Mouse (Mus musculus): ENCODE results near the gene Atp6v1g1. TPM values are rescaled to one million over a fixed set of nuclear protein-coding genes. Genes with fewer than 3 reads are reported as not detected.

Gene Atp6v1g1
- polyA plus RNA-seq, 2 experiments = 138 to 289 TPM

- DNase-seq (ENCODE audit: low spot score) (no peak), ATAC-seq (ENCODE audit: low FRiP score, low read depth) (no peak)
- no peak overlapping the region for H3K27ac ChIP-seq (replicated peaks; ENCODE audit: low read depth, low read length)
Observed at GRCm38 (mm10) chr4:63569322-63569721, 24.8 kb downstream of the Atp6v1g1 start.

GRCm38 (mm10) chr4:63570208-63570781 is 25.7 kb downstream of the Atp6v1g1 start:
- Histone ChIP-seq H3K4me2 (replicated peaks; ENCODE audit: low read depth, low read length, severe bottlenecking) (no peak overlapping the region), H3K9me3 (ENCODE audit: control insufficient read depth, low read length) (no peaks in the 10 kb centered on the region), H3K27ac (replicated peaks; ENCODE audit: low read depth, low read length) (peak overlapping the region; percentile 61; the same call in 1 of the 2 replicates), H3K36me3 (ENCODE audit: control insufficient read depth, insufficient read depth, low read length) (peaks cover 15% of the 10 kb centered on the region; the same call in 1 of the 2 replicates), H3K27me3 (ENCODE audit: control insufficient read depth, insufficient read depth, low read length) (no peaks in the 10 kb centered on the region), H3K4me1 (ENCODE audit: control insufficient read depth, insufficient read depth, low read length) (peaks cover 14% of the 10 kb centered on the region), H3K9ac (ENCODE audit: low read depth, low read length, severe bottlenecking) (no peak overlapping the region), H3K4me3 (replicated peaks; ENCODE audit: low read length) (no peak overlapping the region)
- no peak for TF ChIP-seq POLR2A (IDR thresholded peaks at IDR 0.05; ENCODE audit: borderline replicate concordance, extremely low read depth, insufficient read depth, insufficient read length)
- DNase-seq (ENCODE audit: low spot score) (no peak), ATAC-seq (ENCODE audit: low FRiP score, low read depth) (no peak)
- 32% methylated on average over 7 of the region's 7 CpGs for WGBS

More at GRCm38 (mm10) chr4:63569322-63569721, 24.8 kb downstream of the Atp6v1g1 start:
- TF ChIP-seq POLR2A (IDR thresholded peaks at IDR 0.05; ENCODE audit: borderline replicate concordance, extremely low read depth, insufficient read depth, insufficient read length) = no peak
- H3K9ac ChIP-seq (ENCODE audit: low read depth, low read length, severe bottlenecking) = no peak overlapping the region
- H3K4me1 ChIP-seq (ENCODE audit: control insufficient read depth, insufficient read depth, low read length) = peaks cover 14% of the 10 kb centered on the region
- H3K9me3 ChIP-seq (ENCODE audit: control insufficient read depth, low read length) = no peaks in the 10 kb centered on the region
- no peak overlapping the region for H3K4me3 ChIP-seq (replicated peaks; ENCODE audit: low read length)
- WGBS = 90% methylated on average over 8 of the region's 8 CpGs
- H3K36me3 ChIP-seq (ENCODE audit: control insufficient read depth, insufficient read depth, low read length) = peaks cover 15% of the 10 kb centered on the region; the same call in 1 of the 2 replicates
- no peak overlapping the region for H3K4me2 ChIP-seq (replicated peaks; ENCODE audit: low read depth, low read length, severe bottlenecking)
- H3K27me3 ChIP-seq (ENCODE audit: control insufficient read depth, insufficient read depth, low read length) = no peaks in the 10 kb centered on the region

GRCm38 (mm10) chr4:63572621-63573020 is 28.0 kb downstream of the Atp6v1g1 start:
- Histone ChIP-seq H3K4me1 (ENCODE audit: control insufficient read depth, insufficient read depth, low read length) (peaks cover 14% of the 10 kb centered on the region), H3K27me3 (ENCODE audit: control insufficient read depth, insufficient read depth, low read length) (no peaks in the 10 kb centered on the region), H3K36me3 (ENCODE audit: control insufficient read depth, insufficient read depth, low read length) (peaks cover 11% of the 10 kb centered on the region; the same call in 1 of the 2 replicates), H3K4me2 (replicated peaks; ENCODE audit: low read depth, low read length, severe bottlenecking) (no peak overlapping the region), H3K27ac (replicated peaks; ENCODE audit: low read depth, low read length) (no peak overlapping the region), H3K9me3 (ENCODE audit: control insufficient read depth, low read length) (no peaks in the 10 kb centered on the region), H3K9ac (ENCODE audit: low read depth, low read length, severe bottlenecking) (no peak overlapping the region), H3K4me3 (replicated peaks; ENCODE audit: low read length) (no peak overlapping the region)
- WGBS = 84% methylated on average over 5 of the region's 5 CpGs
- no peak for DNase-seq (ENCODE audit: low spot score)
- TF ChIP-seq POLR2A (IDR thresholded peaks at IDR 0.05; ENCODE audit: borderline replicate concordance, extremely low read depth, insufficient read depth, insufficient read length) = no peak
- ATAC-seq (ENCODE audit: low FRiP score, low read depth) = no peak

GRCm38 (mm10) chr4:63579649-63580048 is 35.1 kb downstream of the Atp6v1g1 start:
- ATAC-seq (ENCODE audit: low FRiP score, low read depth) (no peak), DNase-seq (ENCODE audit: low spot score) (no peak)
- Histone ChIP-seq H3K4me1 (ENCODE audit: control insufficient read depth, insufficient read depth, low read length) (peaks cover 8% of the 10 kb centered on the region; the same call in 1 of the 2 replicates), H3K27ac (replicated peaks; ENCODE audit: low read depth, low read length) (no peak overlapping the region), H3K9ac (ENCODE audit: low read depth, low read length, severe bottlenecking) (no peak overlapping the region), H3K9me3 (ENCODE audit: control insufficient read depth, low read length) (no peaks in the 10 kb centered on the region), H3K36me3 (ENCODE audit: control insufficient read depth, insufficient read depth, low read length) (peaks cover 4% of the 10 kb centered on the region; the same call in 1 of the 2 replicates), H3K27me3 (ENCODE audit: control insufficient read depth, insufficient read depth, low read length) (no peaks in the 10 kb centered on the region), H3K4me2 (replicated peaks; ENCODE audit: low read depth, low read length, severe bottlenecking) (no peak overlapping the region), H3K4me3 (replicated peaks; ENCODE audit: low read length) (no peak overlapping the region)
- TF ChIP-seq POLR2A (IDR thresholded peaks at IDR 0.05; ENCODE audit: borderline replicate concordance, extremely low read depth, insufficient read depth, insufficient read length) = no peak
- 86% methylated on average over 14 of the region's 14 CpGs for whole genome bisulfite sequencing

GRCm38 (mm10) chr4:63580078-63580477 is 35.5 kb downstream of the Atp6v1g1 start:
- Histone ChIP-seq H3K4me2 (replicated peaks; ENCODE audit: low read depth, low read length, severe bottlenecking) (no peak overlapping the region), H3K4me3 (replicated peaks; ENCODE audit: low read length) (no peak overlapping the region), H3K27me3 (ENCODE audit: control insufficient read depth, insufficient read depth, low read length) (no peaks in the 10 kb centered on the region), H3K9me3 (ENCODE audit: control insufficient read depth, low read length) (no peaks in the 10 kb centered on the region), H3K27ac (replicated peaks; ENCODE audit: low read depth, low read length) (no peak overlapping the region), H3K36me3 (ENCODE audit: control insufficient read depth, insufficient read depth, low read length) (peaks cover 4% of the 10 kb centered on the region; the same call in 1 of the 2 replicates), H3K4me1 (ENCODE audit: control insufficient read depth, insufficient read depth, low read length) (peaks cover 8% of the 10 kb centered on the region; the same call in 1 of the 2 replicates), H3K9ac (ENCODE audit: low read depth, low read length, severe bottlenecking) (peak overlapping the region; percentile 21; the same call in 1 of the 2 replicates)
- ATAC-seq (ENCODE audit: low FRiP score, low read depth) (peak; percentile 73), DNase-seq (ENCODE audit: low spot score) (no peak)
- no peak for TF ChIP-seq POLR2A (IDR thresholded peaks at IDR 0.05; ENCODE audit: borderline replicate concordance, extremely low read depth, insufficient read depth, insufficient read length)
- WGBS = 28% methylated on average over 6 of the region's 6 CpGs

Measured in limb, embryonic 14.5 days (tissue).